Mouse (Mus musculus) ES-E14 (cell line): ENCODE measurements around the gene Atp5s. TPM values are rescaled to one million over a fixed set of nuclear protein-coding genes. Genes with fewer than 3 reads are reported as not detected.

Source experiments
- DNase-seq: peaks from one replicate; pipeline ENCODE4 v3.0.0-alpha.2; 2013; ENCODE audit warnings: low read depth, low spot score
- H3K27ac ChIP-seq: 2 replicates; pipeline ENCODE4 v1.5.1; 2012; ENCODE audit warnings: low read depth, mild to moderate bottlenecking, low read length, moderate library complexity, mixed read lengths; ENCODE audit not compliant: poor library complexity, insufficient read depth, severe bottlenecking
- H3K36me3 ChIP-seq: 2 replicates; pipeline ENCODE4 v1.6.1; 2012; ENCODE audit warnings: mild to moderate bottlenecking, low read length, moderate library complexity, mixed read lengths; ENCODE audit not compliant: control insufficient read depth, poor library complexity, insufficient read depth, severe bottlenecking
- H3K4me1 ChIP-seq, 2 experiments: fragments of 150-350 bp in 1 of 2; sonication (generic) in 1 of 2; 2 replicates each; pipeline ENCODE4 v1.6.1; 2012; ENCODE audit warnings: low read length in 2 of 2, mild to moderate bottlenecking in 1 of 2, mixed read lengths in 1 of 2; ENCODE audit not compliant: control insufficient read depth in 2 of 2, insufficient read depth in 2 of 2, poor library complexity in 1 of 2
- H3K4me3 ChIP-seq, 2 experiments: fragments of 150-350 bp in 1 of 2; sonication (generic) in 1 of 2; 2 replicates each; pipeline ENCODE4 v1.5.1; 2012; ENCODE audit warnings: low read length in 2 of 2, low read depth in 1 of 2, mild to moderate bottlenecking in 1 of 2, mixed read lengths in 1 of 2; ENCODE audit not compliant: insufficient read depth in 1 of 2, poor library complexity in 1 of 2, severe bottlenecking in 1 of 2
- H3K9ac ChIP-seq: 2 replicates; pipeline ENCODE4 v1.6.1; 2012; ENCODE audit warnings: low read depth, mild to moderate bottlenecking, low read length, mixed read lengths; ENCODE audit not compliant: poor library complexity, insufficient read depth, severe bottlenecking
- H3K9me3 ChIP-seq: fragments of 150-350 bp; sonication (generic); 2 replicates; pipeline ENCODE4 v1.6.1; 2012; ENCODE audit warnings: low read depth, mild to moderate bottlenecking, low read length; ENCODE audit not compliant: control insufficient read depth, insufficient read depth
- CHD2 ChIP-seq: IDR thresholded peaks from 2 replicates; pipeline ENCODE4 v1.6.1; 2014; ENCODE audit warnings: mild to moderate bottlenecking, low read depth, low read length, inconsistent platforms
- HCFC1 ChIP-seq: IDR thresholded peaks from 2 replicates; pipeline ENCODE4 v1.6.1; 2012; ENCODE audit warnings: low read length, inconsistent platforms, borderline replicate concordance; ENCODE audit not compliant: insufficient read depth
- MAFK ChIP-seq: IDR thresholded peaks from 2 replicates; pipeline ENCODE4 v1.6.1; 2014; ENCODE audit warnings: mild to moderate bottlenecking, low read depth, low read length, inconsistent platforms; ENCODE audit not compliant: insufficient read depth
- ZC3H11A ChIP-seq: IDR thresholded peaks from 2 replicates; pipeline ENCODE4 v1.6.1; 2012; ENCODE audit warnings: low read depth, mild to moderate bottlenecking, inconsistent platforms, low read length, borderline replicate concordance
- ZNF384 ChIP-seq: IDR thresholded peaks from 2 replicates; pipeline ENCODE4 v1.6.1; 2012; ENCODE audit warnings: low read depth, low read length, inconsistent platforms
- in situ Hi-C, 2 experiments: fragments of 600-800 bp; cut with MboI; formaldehyde crosslinking; loops; one replicate each; pipeline ENCODE4 v1.15.1; 2025; ENCODE audit warnings: low sequenced_read_pairs in 2 of 2, inconsistent platforms in 1 of 2; ENCODE audit not compliant: unreplicated experiment in 2 of 2
- total RNA-seq: library from RNA; depleted of rRNA; stranded (reverse); fragments of 300-350 nt; gene quantifications from 2 replicates; pipeline ENCODE4 v1.2.3, GENCODE M21; 2012

Gene Atp5s
- total RNA-seq, 1 experiment: 7.9 TPM

GRCm38 (mm10) chr12:69733923-69734322 lies 9.2 kb downstream of the Atp5s start:
- Histone ChIP-seq H3K9ac (no peak overlapping the region), H3K9me3 (peaks cover 6% of the 10 kb centered on the region), H3K4me3 (no peak overlapping the region), H3K27ac (no peak overlapping the region), H3K4me1 (peaks cover 7 to 9% of the 10 kb centered on the region in 2 experiments; a peak in 3 of 4 replicates), H3K36me3 (peaks cover 4% of the 10 kb centered on the region)
- in situ Hi-C loops: no loop called here
- TF ChIP-seq ZNF384 (no peak), CHD2 (no peak), HCFC1 (no peak), MAFK (no peak), ZC3H11A (no peak)
- no peak for DNase-seq

DNA sequence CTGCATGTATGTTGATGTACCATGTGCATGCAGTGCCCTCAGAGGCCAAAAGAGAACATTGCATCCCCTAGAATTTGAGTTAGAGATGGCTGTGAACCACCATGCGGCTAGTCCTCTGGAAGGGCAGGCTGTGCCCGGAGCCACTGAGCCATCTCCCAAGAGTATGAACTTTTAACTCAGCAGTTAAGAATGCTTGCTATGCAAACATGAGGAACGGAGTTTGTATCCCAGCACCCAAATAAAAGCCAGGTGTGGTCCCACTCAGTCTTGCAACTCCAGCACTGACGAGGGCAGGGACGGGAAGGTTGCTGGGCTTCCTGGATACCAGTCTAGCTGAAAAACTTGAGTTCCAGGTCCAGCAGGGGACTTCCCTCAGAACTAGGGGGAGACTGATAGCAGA lies 17.2 kb downstream of the Atp5s start:
- Histone ChIP-seq H3K9ac (no peak overlapping the region), H3K9me3 (no peaks in the 10 kb centered on the region), H3K4me1 (no peaks in the 10 kb centered on the region), H3K4me3 (no peak overlapping the region), H3K36me3 (no peaks in the 10 kb centered on the region), H3K27ac (no peak overlapping the region)
- no peak for DNase-seq
- in situ Hi-C loops: no loop called here
- TF ChIP-seq CHD2 (no peak), HCFC1 (no peak), ZNF384 (no peak), MAFK (no peak), ZC3H11A (no peak)

- DNase-seq: no peak
- TF ChIP-seq CHD2 (no peak), ZNF384 (no peak), HCFC1 (no peak), MAFK (no peak), ZC3H11A (no peak)
- in situ Hi-C loops: no loop called here
- Histone ChIP-seq H3K9ac (no peak overlapping the region), H3K27ac (no peak overlapping the region), H3K9me3 (no peaks in the 10 kb centered on the region), H3K4me3 (no peak overlapping the region), H3K4me1 (no peaks in the 10 kb centered on the region), H3K36me3 (no peaks in the 10 kb centered on the region)
These were observed 19.4 kb downstream of the Atp5s start for GRCm38 (mm10) chr12:69744138-69744537.

GRCm38 (mm10) chr12:69751864-69752341 lies 27.2 kb downstream of the Atp5s start:
- Histone ChIP-seq H3K9ac (peak overlapping the region; percentile 1; the same call in 1 of the 2 replicates), H3K27ac (0 out of 2 replicates have a peak overlapping the region, but pooled peaks have one; percentile 30), H3K4me1 (peaks cover 2 to 8% of the 10 kb centered on the region in 2 experiments; a peak in 2 of 4 replicates), H3K36me3 (no peaks in the 10 kb centered on the region), H3K9me3 (no peaks in the 10 kb centered on the region), H3K4me3 (peak overlapping the region in 1 of 2 experiments; percentile 16; a peak in 1 of 4 replicates)
- no peak for DNase-seq
- in situ Hi-C loops: no loop called here
- TF ChIP-seq MAFK (no peak), HCFC1 (no peak), CHD2 (no peak), ZC3H11A (no peak), ZNF384 (no peak)
